Mouse (Mus musculus) embryonic facial prominence, embryonic 10.5 days (tissue): ENCODE results near the gene Fgfr2. TPM values are rescaled to one million over a fixed set of nuclear protein-coding genes. Genes with fewer than 3 reads are reported as not detected.
"Not testable (repeated sequence)": the region's sequence is repeated elsewhere in the genome, so short reads cannot be mapped to it uniquely, and the experiment has no call there.

ENCODE experiments used
- DNase-seq: peaks from one replicate; pipeline ENCODE4 v3.0.0-alpha.2; 2017; ENCODE audit warnings: low spot score
- H3K27ac ChIP-seq: fragments of 300-500 bp; sonication (generic); replicated peaks from 2 replicates; pipeline ENCODE4 v1.5.1; 2016; ENCODE audit warnings: mild to moderate bottlenecking
- H3K27me3 ChIP-seq: fragments of 300-500 bp; sonication (generic); replicated peaks from 2 replicates; pipeline ENCODE4 v1.6.1; 2016; ENCODE audit warnings: low read depth, mild to moderate bottlenecking; ENCODE audit not compliant: poor library complexity, severe bottlenecking
- H3K36me3 ChIP-seq: fragments of 300-500 bp; sonication (generic); replicated peaks from 2 replicates; pipeline ENCODE4 v1.6.1; 2016; ENCODE audit warnings: mild to moderate bottlenecking, moderate library complexity
- H3K4me1 ChIP-seq: fragments of 300-500 bp; sonication (generic); 2 replicates; pipeline ENCODE4 v1.6.1; 2016
- H3K4me3 ChIP-seq: fragments of 300-500 bp; sonication (generic); 2 replicates; pipeline ENCODE4 v1.5.1; 2016; ENCODE audit warnings: mild to moderate bottlenecking, moderate library complexity
- H3K9me3 ChIP-seq: fragments of 300-500 bp; sonication (generic); 2 replicates; pipeline ENCODE4 v1.6.1; 2016; ENCODE audit warnings: mild to moderate bottlenecking
- WGBS: fragments of 180-500 bp; shearing (Covaris S2); methylation state at CpG from one replicate; pipeline ENCODE4 v1.1.7; 2016; 5-methylcytosine and 5-hydroxymethylcytosine counted together
- polyA plus RNA-seq: library from polyadenylated mRNA; unstranded; fragments of >200 nt; fragmentation: Nextera tagmentation; extraction: Ambion mirVana; gene quantifications from 2 replicates; pipeline ENCODE4 v1.2.1, GENCODE M21; 2016

Fgfr2 gene
- polyA plus RNA-seq, 1 experiment from 2014 or later = 74.3 TPM

GRCm38 (mm10) chr7:130479003-130479402 lies 2644.1 kb downstream of the Fgfr2 start:
- H3K4me1 ChIP-seq = peaks cover 14% of the 10 kb centered on the region

GRCm38 (mm10) chr7:130475970-130476369 lies 2647.2 kb downstream of the Fgfr2 start:
- peak; percentile 57 for DNase-seq
- H3K4me1 ChIP-seq = peaks cover 34% of the 10 kb centered on the region
- H3K36me3 ChIP-seq = peaks cover 20% of the 10 kb centered on the region
- WGBS = 46% methylated on average over 2 of the region's 2 CpGs
- no peaks in the 10 kb centered on the region for H3K9me3 ChIP-seq
- H3K4me3 ChIP-seq = no peak overlapping the region
- H3K27ac ChIP-seq = no peak overlapping the region
- no peaks in the 10 kb centered on the region for H3K27me3 ChIP-seq

More at GRCm38 (mm10) chr7:130479003-130479402, 2644.1 kb downstream of the Fgfr2 start:
- H3K4me3 ChIP-seq, H3K27ac ChIP-seq, H3K27me3 ChIP-seq, DNase-seq, H3K9me3 ChIP-seq: not testable (repeated sequence)
- peaks cover 22% of the 10 kb centered on the region for H3K36me3 ChIP-seq
- WGBS = 84% methylated on average over 3 of the region's 3 CpGs

- no peak overlapping the region for H3K4me3 ChIP-seq
- 0 out of 2 replicates have a peak overlapping the region, but pooled peaks have one; percentile 16 for H3K27ac ChIP-seq
- no peaks in the 10 kb centered on the region for H3K27me3 ChIP-seq
- 75% methylated on average over 3 of the region's 3 CpGs for WGBS
- peaks cover 4% of the 10 kb centered on the region for H3K36me3 ChIP-seq
- H3K4me1 ChIP-seq = peaks cover 39% of the 10 kb centered on the region
- no peaks in the 10 kb centered on the region for H3K9me3 ChIP-seq
- DNase-seq = no peak
Observed at GRCm38 (mm10) chr7:130473881-130474280, 2649.3 kb downstream of the Fgfr2 start.

GRCm38 (mm10) chr7:130472683-130473082 lies 2650.5 kb downstream of the Fgfr2 start:
- peaks cover 39% of the 10 kb centered on the region for H3K4me1 ChIP-seq

GRCm38 (mm10) chr7:130471045-130471444 lies 2652.1 kb downstream of the Fgfr2 start:
- DNase-seq = no peak
- no peaks in the 10 kb centered on the region for H3K9me3 ChIP-seq
- H3K27ac ChIP-seq = no peak overlapping the region
- no peak overlapping the region for H3K4me3 ChIP-seq
- H3K4me1 ChIP-seq = peaks cover 26% of the 10 kb centered on the region
- H3K36me3 ChIP-seq = 0 out of 2 replicates have a peak, but pooled peaks cover 5% of the 10 kb centered on the region
- 51% methylated on average over 6 of the region's 6 CpGs for WGBS
- no peaks in the 10 kb centered on the region for H3K27me3 ChIP-seq

More at GRCm38 (mm10) chr7:130472683-130473082, 2650.5 kb downstream of the Fgfr2 start:
- H3K4me3 ChIP-seq = no peak overlapping the region
- H3K27me3 ChIP-seq = no peaks in the 10 kb centered on the region
- H3K36me3 ChIP-seq = peaks cover 3% of the 10 kb centered on the region; the same call in 1 of the 2 replicates
- no peaks in the 10 kb centered on the region for H3K9me3 ChIP-seq
- H3K27ac ChIP-seq = no peak overlapping the region
- WGBS = 56% methylated on average over 6 of the region's 6 CpGs
- no peak for DNase-seq

GRCm38 (mm10) chr7:130455587-130456246 lies 2667.4 kb downstream of the Fgfr2 start:
- Histone ChIP-seq H3K4me3 (no peak overlapping the region), H3K36me3 (peaks cover 58% of the 10 kb centered on the region), H3K27me3 (no peaks in the 10 kb centered on the region), H3K4me1 (peaks cover 12% of the 10 kb centered on the region), H3K9me3 (no peaks in the 10 kb centered on the region), H3K27ac (no peak overlapping the region; the same call in 1 of the 2 replicates)
- WGBS = 59% methylated on average over 4 of the region's 4 CpGs
- no peak for DNase-seq

- Histone ChIP-seq H3K36me3 (peaks cover 59% of the 10 kb centered on the region), H3K27ac (no peak overlapping the region), H3K4me3 (no peak overlapping the region), H3K27me3 (no peaks in the 10 kb centered on the region), H3K4me1 (peaks cover 12% of the 10 kb centered on the region), H3K9me3 (no peaks in the 10 kb centered on the region)
- 92% methylated on average over 3 of the region's 3 CpGs for WGBS
- no peak for DNase-seq
Observed at GRCm38 (mm10) chr7:130454226-130454625, 2668.9 kb downstream of the Fgfr2 start.

GRCm38 (mm10) chr7:130435776-130436175 lies 2687.4 kb downstream of the Fgfr2 start:
- WGBS = 93% methylated on average over 5 of the region's 5 CpGs

GRCm38 (mm10) chr7:130432141-130432540 lies 2691.0 kb downstream of the Fgfr2 start:
- WGBS = 93% methylated on average over 2 of the region's 2 CpGs

More at GRCm38 (mm10) chr7:130435776-130436175, 2687.4 kb downstream of the Fgfr2 start:
- Histone ChIP-seq H3K36me3 (no peaks in the 10 kb centered on the region), H3K9me3 (no peaks in the 10 kb centered on the region), H3K27me3 (no peaks in the 10 kb centered on the region), H3K27ac (no peak overlapping the region), H3K4me3 (no peak overlapping the region), H3K4me1 (peaks cover 5% of the 10 kb centered on the region; the same call in 1 of the 2 replicates)
- no peak for DNase-seq

GRCm38 (mm10) chr7:130426586-130426985 lies 2696.6 kb downstream of the Fgfr2 start:
- Histone ChIP-seq H3K9me3 (no peaks in the 10 kb centered on the region), H3K27me3 (no peaks in the 10 kb centered on the region), H3K4me3 (no peak overlapping the region), H3K27ac (peak overlapping the region; percentile 87), H3K36me3 (no peaks in the 10 kb centered on the region), H3K4me1 (peaks cover 36% of the 10 kb centered on the region)
- peak; percentile 82 for DNase-seq
- WGBS = 3% methylated on average over 5 of the region's 5 CpGs

More at GRCm38 (mm10) chr7:130432141-130432540, 2691.0 kb downstream of the Fgfr2 start:
- H3K36me3 ChIP-seq = no peaks in the 10 kb centered on the region
- no peak for DNase-seq
- no peak overlapping the region for H3K27ac ChIP-seq
- H3K4me3 ChIP-seq = no peak overlapping the region
- no peaks in the 10 kb centered on the region for H3K9me3 ChIP-seq
- peaks cover 17% of the 10 kb centered on the region for H3K4me1 ChIP-seq
- no peaks in the 10 kb centered on the region for H3K27me3 ChIP-seq

GRCm38 (mm10) chr7:130425991-130426390 lies 2697.2 kb downstream of the Fgfr2 start:
- Histone ChIP-seq H3K36me3 (no peaks in the 10 kb centered on the region), H3K27me3 (no peaks in the 10 kb centered on the region), H3K4me1 (peaks cover 31% of the 10 kb centered on the region), H3K27ac (peak overlapping the region; percentile 87), H3K9me3 (no peaks in the 10 kb centered on the region), H3K4me3 (no peak overlapping the region)
- no peak for DNase-seq
- WGBS = 37% methylated on average over 2 of the region's 2 CpGs

- 78% methylated on average over 1 of the region's 1 CpGs for WGBS
- H3K36me3 ChIP-seq = 0 out of 2 replicates have a peak, but pooled peaks cover 2% of the 10 kb centered on the region
- no peak for DNase-seq
- no peaks in the 10 kb centered on the region for H3K9me3 ChIP-seq
- H3K27me3 ChIP-seq = no peaks in the 10 kb centered on the region
- peaks cover 7% of the 10 kb centered on the region for H3K4me1 ChIP-seq
- H3K27ac ChIP-seq = no peak overlapping the region
- H3K4me3 ChIP-seq = no peak overlapping the region
Observed at GRCm38 (mm10) chr7:130419961-130420360, 2703.2 kb downstream of the Fgfr2 start.

GRCm38 (mm10) chr7:130407622-130408021 lies 2715.5 kb downstream of the Fgfr2 start:
- H3K27me3 ChIP-seq = no peaks in the 10 kb centered on the region
- H3K9me3 ChIP-seq = no peaks in the 10 kb centered on the region
- H3K4me3 ChIP-seq = no peak overlapping the region
- DNase-seq = no peak
- 92% methylated on average over 10 of the region's 10 CpGs for WGBS
- H3K27ac ChIP-seq = no peak overlapping the region
- peaks cover 9% of the 10 kb centered on the region; the same call in 1 of the 2 replicates for H3K36me3 ChIP-seq
- peaks cover 4% of the 10 kb centered on the region; the same call in 1 of the 2 replicates for H3K4me1 ChIP-seq
